Mouse (Mus musculus) bone marrow, adult 2 months (tissue): ENCODE measurements around the gene Fthl17c.

Experiments
- CTCF ChIP-seq: fragments of 200-500 bp; IDR thresholded peaks from 2 replicates; pipeline ENCODE4 v1.5.1; 2011; ENCODE audit warnings: low read length, control low read depth; ENCODE audit not compliant: control insufficient read depth, insufficient read depth
- POLR2A ChIP-seq: fragments of 200-500 bp; IDR thresholded peaks from 2 replicates; pipeline ENCODE4 v1.6.1; 2011; ENCODE audit warnings: low read depth, mild to moderate bottlenecking, control low read depth, low read length, borderline replicate concordance; ENCODE audit not compliant: control insufficient read depth

GRCm38 (mm10) chrX:9019481-9019880 lies 43.1 kb upstream of the Fthl17c start:
- TF ChIP-seq CTCF (no peak), POLR2A (no peak)
